ENCODE assay signal across 21 mouse cellular contexts in genomic region chr4:152021568-152022097, GRCm38 (mm10). TPM values are rescaled to one million over a fixed set of nuclear protein-coding genes. Genes with fewer than 3 reads are reported as not detected.
DNase-seq lines count a peak whose midpoint lies in the region; ATAC-seq and TF ChIP-seq lines count a peak whose summit lies in the region.
"Had no signal": no experiment of that assay in that cellular context is flagged by ENCODE, and none has a peak within 500 bp of the region (broad histone marks: within the 10 kb centered on the region; RNA-seq: fewer than 3 reads in every experiment).

No protein-coding gene starts in this region.

- no peak overlapping the region for H3K9ac ChIP-seq in limb, embryonic 11.5 days (ENCODE audit: low read length)
- no peak overlapping the region for H3K9ac ChIP-seq in lung, embryonic 16.5 days (ENCODE audit: low read length)
- peak overlapping the region; percentile 3; the same call in 1 of the 2 replicates for H3K9ac ChIP-seq in stomach, embryonic 16.5 days (ENCODE audit: low read length)
- H3K9ac ChIP-seq: hindbrain, embryonic 13.5 days; kidney, embryonic 15.5 days; limb, embryonic 15.5 days; neural tube, embryonic 13.5 days had no signal

- H3K27me3 ChIP-seq in limb, embryonic 11.5 days (ENCODE audit: control insufficient read depth, insufficient read depth, low read length) = no peaks in the 10 kb centered on the region
- no peaks in the 10 kb centered on the region for H3K27me3 ChIP-seq in limb, embryonic 10.5 days (ENCODE audit: low read depth, poor library complexity, severe bottlenecking)
- no peaks in the 10 kb centered on the region for H3K27me3 ChIP-seq in lung, embryonic 16.5 days (ENCODE audit: control insufficient read depth, insufficient read depth, low read depth, low read length)
- H3K27me3 ChIP-seq in stomach, embryonic 16.5 days (ENCODE audit: control insufficient read depth, insufficient read depth, low read length) = no peaks in the 10 kb centered on the region
- H3K27me3 ChIP-seq: forebrain, embryonic 13.5 days; hindbrain, embryonic 13.5 days; kidney, embryonic 15.5 days; limb, embryonic 15.5 days; neural tube, embryonic 13.5 days had no signal

- H3K27ac ChIP-seq in gastrocnemius, adult 2 months = no peak overlapping the region
- no peak overlapping the region for H3K27ac ChIP-seq in limb, embryonic 11.5 days (replicated peaks; ENCODE audit: low read depth, low read length)
- no peak overlapping the region for H3K27ac ChIP-seq in limb, embryonic 10.5 days
- H3K27ac ChIP-seq in lung, embryonic 16.5 days (ENCODE audit: low read length) = peak overlapping the region; percentile 55
- no peak overlapping the region for H3K27ac ChIP-seq in stomach, embryonic 16.5 days (ENCODE audit: low read length)
- H3K27ac ChIP-seq: forebrain, embryonic 13.5 days; hindbrain, embryonic 13.5 days; kidney, embryonic 15.5 days; limb, embryonic 15.5 days; neural tube, embryonic 13.5 days had no signal

- ATAC-seq in limb, embryonic 11.5 days (ENCODE audit: insufficient number of reproducible peaks, low FRiP score, low TSS enrichment, low read depth) = peak; percentile 37; the same call in 1 of the 2 replicates
- ATAC-seq in lung, embryonic 16.5 days (ENCODE audit: low read depth) = peak; percentile 21; the same call in 1 of the 2 replicates
- ATAC-seq in stomach, embryonic 16.5 days (ENCODE audit: insufficient read depth, low FRiP score) = no peak
- ATAC-seq: forebrain, embryonic 13.5 days; inflammation-experienced regulatory T-cells, adult 6 months had no signal

- TF ChIP-seq CTCF in gastrocnemius, adult 2 months (IDR thresholded peaks at IDR 0.05) = peak; percentile 22; the same call in 1 of the 2 replicates

- H3K4me2 ChIP-seq in limb, embryonic 11.5 days (ENCODE audit: low read depth, severe bottlenecking) = no peak overlapping the region
- H3K4me2 ChIP-seq in lung, embryonic 16.5 days (ENCODE audit: low read depth, low read length) = no peak overlapping the region
- H3K4me2 ChIP-seq in stomach, embryonic 16.5 days (ENCODE audit: low read depth, low read length) = no peak overlapping the region
- H3K4me2 ChIP-seq: forebrain, embryonic 13.5 days; hindbrain, embryonic 13.5 days; kidney, embryonic 15.5 days; limb, embryonic 15.5 days; neural tube, embryonic 13.5 days had no signal

- no peak for DNase-seq in gastrocnemius, adult 2 months
- DNase-seq in gastrocnemius, postnatal 14 days = no peak
- no peak for DNase-seq in limb, embryonic 11.5 days (ENCODE audit: low spot score)
- DNase-seq in limb, embryonic 10.5 days (ENCODE audit: low spot score) = no peak
- no peak for DNase-seq in lung, postnatal 4 days
- DNase-seq in urinary bladder, postnatal 36 days (ENCODE audit: low spot score in 2 of 2) = no peak
- DNase-seq: adrenal gland, adult 2 months; gastrocnemius, postnatal 10 days; kidney, postnatal 4 days; midbrain, embryonic 14.5 days; right cerebral cortex, adult 18-20 months; thymus, postnatal 25 days had no signal

- intact Hi-C loops in gastrocnemius, adult 2 months (cut with DNase I) = no loop called here
- intact Hi-C loops in gastrocnemius, postnatal 14 days (cut with DNase I; ENCODE audit: low total_unique reads) = no loop called here

- H3K9me3 ChIP-seq in limb, embryonic 11.5 days (ENCODE audit: control insufficient read depth, low read length) = no peaks in the 10 kb centered on the region
- H3K9me3 ChIP-seq in limb, embryonic 10.5 days (replicated peaks) = no peaks in the 10 kb centered on the region
- H3K9me3 ChIP-seq in lung, embryonic 16.5 days (ENCODE audit: control insufficient read depth, low read length) = no peaks in the 10 kb centered on the region
- H3K9me3 ChIP-seq in stomach, embryonic 16.5 days (replicated peaks; ENCODE audit: control insufficient read depth, low read length) = no peaks in the 10 kb centered on the region
- H3K9me3 ChIP-seq: forebrain, embryonic 13.5 days; hindbrain, embryonic 13.5 days; kidney, embryonic 15.5 days; limb, embryonic 15.5 days; neural tube, embryonic 13.5 days had no signal

- WGBS in limb, embryonic 11.5 days = 80% methylated on average over 12 of the region's 12 CpGs
- 79% methylated on average over 12 of the region's 12 CpGs for WGBS in limb, embryonic 10.5 days
- WGBS in lung, embryonic 16.5 days = 72% methylated on average over 12 of the region's 12 CpGs
- WGBS in stomach, embryonic 16.5 days = 78% methylated on average over 12 of the region's 12 CpGs

- H3K4me3 ChIP-seq in gastrocnemius, adult 2 months = no peak overlapping the region
- H3K4me3 ChIP-seq in limb, embryonic 11.5 days (ENCODE audit: low read depth, low read length) = peak overlapping the region; percentile 5; the same call in 1 of the 2 replicates
- no peak overlapping the region for H3K4me3 ChIP-seq in limb, embryonic 10.5 days
- no peak overlapping the region for H3K4me3 ChIP-seq in lung, embryonic 16.5 days (ENCODE audit: low read length)
- no peak overlapping the region for H3K4me3 ChIP-seq in stomach, embryonic 16.5 days (replicated peaks; ENCODE audit: low read length)
- H3K4me3 ChIP-seq: forebrain, embryonic 13.5 days; hindbrain, embryonic 13.5 days; kidney, embryonic 15.5 days; limb, embryonic 15.5 days; neural tube, embryonic 13.5 days had no signal

- peaks cover 22% of the 10 kb centered on the region for H3K36me3 ChIP-seq in limb, embryonic 11.5 days (ENCODE audit: control insufficient read depth, insufficient read depth, low read length)
- peaks cover 98% of the 10 kb centered on the region for H3K36me3 ChIP-seq in limb, embryonic 10.5 days
- peaks cover 43% of the 10 kb centered on the region for H3K36me3 ChIP-seq in lung, embryonic 16.5 days (ENCODE audit: control insufficient read depth, insufficient read depth, low read length)
- H3K36me3 ChIP-seq in stomach, embryonic 16.5 days (ENCODE audit: control insufficient read depth, insufficient read depth, low read length) = peaks cover 14% of the 10 kb centered on the region

- peaks cover 13% of the 10 kb centered on the region for H3K4me1 ChIP-seq in limb, embryonic 11.5 days (ENCODE audit: control insufficient read depth, insufficient read depth, low read length)
- H3K4me1 ChIP-seq in limb, embryonic 10.5 days = peaks cover 26% of the 10 kb centered on the region
- peaks cover 28% of the 10 kb centered on the region for H3K4me1 ChIP-seq in lung, embryonic 16.5 days (replicated peaks; ENCODE audit: control insufficient read depth, insufficient read depth, low read length)
- H3K4me1 ChIP-seq in stomach, embryonic 16.5 days (ENCODE audit: control insufficient read depth, insufficient read depth, low read length) = peaks cover 19% of the 10 kb centered on the region

RNA-seq across cellular contexts. Expression of gene Zbtb48, which starts 5.8 kb away (rescaled TPM):
- total RNA-seq in gastrocnemius, adult 2 months (2021) = 1 to 10 TPM; 2.4 to 3.3 TPM
- 1 to 10 TPM; 1.8 to 3.3 TPM for total RNA-seq in gastrocnemius, postnatal 14 days (2021)
- 21.0 and 23.9 TPM in 2 replicates for polyA plus RNA-seq in limb, embryonic 11.5 days (2014; fragmentation: Nextera tagmentation; extraction: Ambion mirVana)
- polyA plus RNA-seq in limb, embryonic 10.5 days (2016; fragmentation: Nextera tagmentation; extraction: Ambion mirVana) = 24.5 and 26.5 TPM in 2 replicates
- polyA plus RNA-seq in lung, embryonic 16.5 days (2015; fragmentation: Nextera tagmentation; extraction: Ambion mirVana) = 17.5 and 20.6 TPM in 2 replicates
- 17.0 and 18.0 TPM in 2 replicates for polyA plus RNA-seq in stomach, embryonic 16.5 days (2015; fragmentation: Nextera tagmentation; extraction: Ambion mirVana)

RNA-seq across cellular contexts. Expression of gene Klhl21, which starts 13.0 kb away (rescaled TPM):
- 100 to 1,000 TPM in 1 of 2 experiments, 10 to 100 TPM in 1; 92.5 to 125 TPM for total RNA-seq in gastrocnemius, adult 2 months (2021)
- total RNA-seq in gastrocnemius, postnatal 14 days (2021) = 10 to 100 TPM; 26.9 to 31.8 TPM
- polyA plus RNA-seq in limb, embryonic 11.5 days (2014; fragmentation: Nextera tagmentation; extraction: Ambion mirVana) = 4.7 and 6.4 TPM in 2 replicates
- 9.7 and 10.6 TPM in 2 replicates for polyA plus RNA-seq in limb, embryonic 10.5 days (2016; fragmentation: Nextera tagmentation; extraction: Ambion mirVana)
- 10.9 and 12.3 TPM in 2 replicates for polyA plus RNA-seq in lung, embryonic 16.5 days (2015; fragmentation: Nextera tagmentation; extraction: Ambion mirVana)
- 8.2 and 9.9 TPM in 2 replicates for polyA plus RNA-seq in stomach, embryonic 16.5 days (2015; fragmentation: Nextera tagmentation; extraction: Ambion mirVana)

RNA-seq across cellular contexts. Expression of gene Tas1r1, which starts 16.7 kb away (rescaled TPM):
- under 1 TPM; 0.53 to 0.59 TPM for total RNA-seq in gastrocnemius, adult 2 months (2021)
- total RNA-seq in gastrocnemius, postnatal 14 days (2021) = 1 to 10 TPM in 1 of 2 experiments, under 1 TPM in 1; 0.80 to 1.3 TPM
- polyA plus RNA-seq in limb, embryonic 11.5 days (2014; fragmentation: Nextera tagmentation; extraction: Ambion mirVana) = 0.40 and 0.75 TPM in 2 replicates
- 0.35 and 0.65 TPM in 2 replicates for polyA plus RNA-seq in limb, embryonic 10.5 days (2016; fragmentation: Nextera tagmentation; extraction: Ambion mirVana)
- polyA plus RNA-seq in lung, embryonic 16.5 days (2015; fragmentation: Nextera tagmentation; extraction: Ambion mirVana) = 0.59 and 0.74 TPM in 2 replicates
- polyA plus RNA-seq in stomach, embryonic 16.5 days (2015; fragmentation: Nextera tagmentation; extraction: Ambion mirVana) = 0.37 and 0.47 TPM in 2 replicates
- total RNA-seq: heart, adult 8-10 months had no signal
- polyA plus RNA-seq: adrenal gland, adult 2 months; inflammation-experienced regulatory T-cells, adult 6 months had no signal

RNA-seq across cellular contexts. Expression of gene Nol9, which starts 17.5 kb away (rescaled TPM):
- 10 to 100 TPM; 10.6 to 11.7 TPM for total RNA-seq in gastrocnemius, adult 2 months (2021)
- total RNA-seq in gastrocnemius, postnatal 14 days (2021) = 1 to 10 TPM; 7.7 to 9.1 TPM
- polyA plus RNA-seq in limb, embryonic 11.5 days (2014; fragmentation: Nextera tagmentation; extraction: Ambion mirVana) = 38.1 and 40.3 TPM in 2 replicates
- polyA plus RNA-seq in limb, embryonic 10.5 days (2016; fragmentation: Nextera tagmentation; extraction: Ambion mirVana) = 52.1 and 54.1 TPM in 2 replicates
- polyA plus RNA-seq in lung, embryonic 16.5 days (2015; fragmentation: Nextera tagmentation; extraction: Ambion mirVana) = 21.4 and 22.7 TPM in 2 replicates
- polyA plus RNA-seq in stomach, embryonic 16.5 days (2015; fragmentation: Nextera tagmentation; extraction: Ambion mirVana) = 18.7 and 20.9 TPM in 2 replicates

RNA-seq across cellular contexts. Expression of gene Phf13, which starts 25.6 kb away (rescaled TPM):
- total RNA-seq in gastrocnemius, adult 2 months (2021) = 1 to 10 TPM; 4.5 to 4.6 TPM
- 1 to 10 TPM; 4.1 to 4.4 TPM for total RNA-seq in gastrocnemius, postnatal 14 days (2021)
- polyA plus RNA-seq in limb, embryonic 11.5 days (2014; fragmentation: Nextera tagmentation; extraction: Ambion mirVana) = 28.6 and 29.4 TPM in 2 replicates
- 26.9 and 33.4 TPM in 2 replicates for polyA plus RNA-seq in limb, embryonic 10.5 days (2016; fragmentation: Nextera tagmentation; extraction: Ambion mirVana)
- polyA plus RNA-seq in lung, embryonic 16.5 days (2015; fragmentation: Nextera tagmentation; extraction: Ambion mirVana) = 25.1 and 26.8 TPM in 2 replicates
- polyA plus RNA-seq in stomach, embryonic 16.5 days (2015; fragmentation: Nextera tagmentation; extraction: Ambion mirVana) = 18.3 and 21.0 TPM in 2 replicates
